Mouse (Mus musculus): Measurements from ENCODE around the gene Polr1b. TPM values are rescaled to one million over a fixed set of nuclear protein-coding genes. Genes with fewer than 3 reads are reported as not detected.

Polr1b gene
- total RNA-seq (2021): 10 to 100 TPM; 23.5 to 27.7 TPM
- long read RNA-seq, experiment 1, transcript Polr1b-202 (15 exons, 3,998 nt): major isoform, 14 of 21 reads
- long read RNA-seq, experiment 1, partial matches to known transcripts: 1 of 21 reads
- long read RNA-seq, experiment 1, other reads (novel, unspliced or antisense): 6 of 21 reads
- long read RNA-seq, experiment 2, transcript Polr1b-202 (15 exons, 3,998 nt): major isoform, 13 of 17 reads
- long read RNA-seq, experiment 2, partial matches to known transcripts: 0 of 17 reads
- long read RNA-seq, experiment 2, other reads (novel, unspliced or antisense): 4 of 17 reads

GRCm38 (mm10) chr2:129100784-129101310 is at the start of gene Polr1b:
Gene Polr1b, plus strand, starts transcription at chr2:129100995.
- Histone ChIP-seq H3K4me3 (peak within 1 kb of the TSS; percentile 87), H3K27ac (peak within 1 kb of the TSS; percentile 61; the same call in 1 of the 2 replicates)
- no peak for TF ChIP-seq CTCF (IDR thresholded peaks at IDR 0.05)
- DNase-seq (ENCODE audit: extremely low spot score in 1 of 2, low spot score in 2 of 2): peak; percentile 87 to 91
- intact Hi-C loops (cut with DNase I): loop anchor here (1.0 kb wide), 1 partner anchor 28 kb away; the partner anchor contains the start of gene Chchd5

GRCm38 (mm10) chr2:129052451-129052983 is 48.3 kb upstream of the Polr1b start:
- no peak overlapping the region for H3K27ac ChIP-seq
- no peak overlapping the region for H3K4me3 ChIP-seq
- intact Hi-C loops (cut with DNase I): no loop called here
- no peak for TF ChIP-seq CTCF (IDR thresholded peaks at IDR 0.05)
- DNase-seq (ENCODE audit: extremely low spot score in 1 of 2, low spot score in 2 of 2): no peak

GRCm38 (mm10) chr2:129055741-129056140 is 45.1 kb upstream of the Polr1b start:
- intact Hi-C loops (cut with DNase I): no loop called here
- no peak for DNase-seq (ENCODE audit: extremely low spot score in 1 of 2, low spot score in 2 of 2)
- Histone ChIP-seq H3K27ac (no peak overlapping the region), H3K4me3 (no peak overlapping the region)
- no peak for TF ChIP-seq CTCF (IDR thresholded peaks at IDR 0.05)

GRCm38 (mm10) chr2:129056597-129056996 is 44.2 kb upstream of the Polr1b start:
- DNase-seq (ENCODE audit: extremely low spot score in 1 of 2, low spot score in 2 of 2): no peak
- intact Hi-C loops (cut with DNase I): no loop called here
- peak; percentile 56 for TF ChIP-seq CTCF (IDR thresholded peaks at IDR 0.05)
- Histone ChIP-seq H3K27ac (no peak overlapping the region), H3K4me3 (no peak overlapping the region)

DNA sequence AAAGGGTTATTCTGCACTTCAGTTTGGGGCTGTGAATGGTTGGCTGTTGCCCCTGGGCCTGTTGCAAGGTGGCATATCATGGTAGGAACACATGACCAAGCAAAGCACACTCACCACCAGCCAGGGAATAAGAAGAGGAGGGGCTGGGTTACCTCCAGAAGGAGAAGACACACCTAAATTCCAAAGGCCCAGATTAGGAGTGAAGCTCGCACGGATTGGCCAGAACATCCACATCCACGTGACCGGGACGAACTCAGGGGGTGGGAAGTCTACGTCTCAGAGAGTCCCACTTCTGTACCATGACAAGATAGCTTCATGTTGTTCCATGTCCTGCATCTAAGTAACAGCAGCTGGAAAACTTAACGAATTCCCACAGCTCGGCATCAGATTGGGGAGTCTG is 43.5 kb upstream of the Polr1b start:
- no peak for TF ChIP-seq CTCF (IDR thresholded peaks at IDR 0.05)
- Histone ChIP-seq H3K4me3 (no peak overlapping the region), H3K27ac (no peak overlapping the region)
- no peak for DNase-seq (ENCODE audit: extremely low spot score in 1 of 2, low spot score in 2 of 2)
- intact Hi-C loops (cut with DNase I): no loop called here

DNA sequence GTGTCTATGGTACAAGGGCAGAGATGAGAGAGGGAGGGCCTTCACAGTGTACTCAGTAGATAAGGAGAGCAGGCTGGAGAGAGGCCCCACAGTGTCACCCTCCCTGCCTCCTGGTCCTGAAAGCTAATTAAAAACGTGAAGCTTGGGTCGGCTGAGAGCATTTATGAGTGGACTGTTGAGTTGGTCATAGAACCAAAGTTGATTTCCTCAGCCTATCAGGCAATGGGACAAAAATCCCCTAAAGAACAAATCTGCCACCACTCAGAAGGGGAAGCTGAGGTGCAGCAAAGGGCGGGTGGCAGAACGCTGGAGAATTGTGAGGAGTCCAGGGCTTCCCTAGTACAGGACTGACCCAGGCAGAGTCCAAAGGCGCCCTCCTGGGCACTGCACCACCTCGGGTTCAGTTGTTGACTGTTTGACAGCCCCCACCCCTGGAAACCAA is 42.9 kb upstream of the Polr1b start:
- intact Hi-C loops (cut with DNase I): no loop called here
- H3K4me3 ChIP-seq: no peak overlapping the region
- DNase-seq (ENCODE audit: extremely low spot score in 1 of 2, low spot score in 2 of 2): no peak
- no peak for TF ChIP-seq CTCF (IDR thresholded peaks at IDR 0.05)
- no peak overlapping the region for H3K27ac ChIP-seq

- intact Hi-C loops (cut with DNase I): no loop called here
- no peak for DNase-seq (ENCODE audit: extremely low spot score in 1 of 2, low spot score in 2 of 2)
- Histone ChIP-seq H3K27ac (no peak overlapping the region), H3K4me3 (no peak overlapping the region)
- TF ChIP-seq CTCF (IDR thresholded peaks at IDR 0.05): no peak
Observed at GRCm38 (mm10) chr2:129061456-129062059, 39.2 kb upstream of the Polr1b start.

GRCm38 (mm10) chr2:129065437-129066282 is 35.1 kb upstream of the Polr1b start, which contains the start of gene Ttl:
Gene Ttl, plus strand, starts transcription at chr2:129065942.
- peak within 1 kb of the TSS; percentile 91 for H3K27ac ChIP-seq
- no peak; the same call in 1 of the 2 replicates for TF ChIP-seq CTCF (IDR thresholded peaks at IDR 0.05)
- H3K4me3 ChIP-seq: peak within 1 kb of the TSS; percentile 93
- intact Hi-C loops (cut with DNase I): loop anchor here (2.0 to 5.0 kb wide), 3 partner anchors 19 to 118 kb away; partner anchors contain the start of genes Gm10762 and Zc3h6
- DNase-seq (ENCODE audit: extremely low spot score in 1 of 2, low spot score in 2 of 2): peak; percentile 76 to 82

DNA sequence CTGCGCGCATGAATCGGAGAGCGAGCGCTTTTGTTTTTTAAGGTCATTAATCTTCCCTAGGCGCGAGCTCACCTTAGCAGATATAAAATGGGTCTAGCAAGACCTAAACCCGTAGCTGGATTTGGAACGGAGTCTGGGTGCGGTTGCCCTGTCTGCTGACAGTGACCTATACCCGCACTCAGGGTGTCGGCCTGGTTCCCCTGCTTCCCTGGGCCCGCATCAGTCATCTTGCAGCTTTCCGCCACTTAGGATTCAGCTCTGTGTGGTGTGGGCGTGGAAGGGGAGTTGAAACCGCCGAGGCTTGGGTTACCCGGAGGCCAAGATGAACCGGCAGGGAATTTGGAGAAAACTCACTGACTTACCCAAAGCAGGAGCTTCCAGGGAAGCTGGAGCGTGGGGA is 34.5 kb upstream of the Polr1b start:
- Histone ChIP-seq H3K4me3 (peak overlapping the region; percentile 93), H3K27ac (peak overlapping the region; percentile 90)
- TF ChIP-seq CTCF (IDR thresholded peaks at IDR 0.05): no peak
- peak; percentile 57 to 61 for DNase-seq (ENCODE audit: extremely low spot score in 1 of 2, low spot score in 2 of 2)
- intact Hi-C loops (cut with DNase I): loop anchor here (2.0 to 5.0 kb wide), 3 partner anchors 18 to 119 kb away; partner anchors contain the start of genes Gm10762 and Zc3h6

DNA sequence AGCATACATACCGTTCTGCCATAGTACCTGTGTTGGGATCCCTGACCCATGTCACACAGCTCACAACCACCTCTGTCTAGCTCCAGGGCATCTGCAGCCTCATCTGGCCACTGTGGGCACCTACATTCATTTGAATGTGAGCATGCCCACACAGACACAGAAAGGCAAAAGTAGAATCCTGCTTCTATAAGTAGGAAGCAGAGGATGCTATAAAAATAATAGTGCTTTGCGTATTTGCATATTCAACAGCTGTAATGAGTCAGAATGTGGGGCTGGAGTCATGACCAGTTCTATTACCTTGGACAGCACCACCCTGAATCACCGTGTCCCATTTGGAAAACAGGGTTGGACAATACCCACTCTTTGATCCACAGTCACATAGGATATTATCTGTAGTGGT is 30.5 kb upstream of the Polr1b start:
- no peak for DNase-seq (ENCODE audit: extremely low spot score in 1 of 2, low spot score in 2 of 2)
- H3K27ac ChIP-seq: peak overlapping the region; percentile 7; the same call in 1 of the 2 replicates
- H3K4me3 ChIP-seq: no peak overlapping the region
- intact Hi-C loops (cut with DNase I): no loop called here
- TF ChIP-seq CTCF (IDR thresholded peaks at IDR 0.05): no peak

DNA sequence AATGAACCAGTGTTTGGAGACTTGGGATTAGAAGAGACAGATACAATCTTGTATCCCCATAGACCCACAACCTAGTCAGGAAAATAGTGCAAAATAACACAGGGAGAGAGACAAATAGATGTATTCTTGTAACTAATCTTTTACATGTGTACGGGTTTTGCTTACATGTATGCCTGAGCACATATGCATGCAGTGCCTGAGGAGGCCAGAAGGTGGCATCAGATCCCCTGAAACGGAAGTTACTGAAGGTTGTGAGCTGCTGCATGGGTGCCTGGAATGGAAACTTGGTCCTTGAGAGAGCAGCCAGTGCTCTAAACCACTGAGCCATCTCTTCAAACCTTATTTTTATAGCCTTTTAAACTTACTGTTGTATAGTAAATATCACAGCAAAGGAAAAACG is 22.5 kb upstream of the Polr1b start:
- intact Hi-C loops (cut with DNase I): no loop called here
- no peak for DNase-seq (ENCODE audit: extremely low spot score in 1 of 2, low spot score in 2 of 2)
- peak; percentile 48 for TF ChIP-seq CTCF (IDR thresholded peaks at IDR 0.05)
- H3K27ac ChIP-seq: no peak overlapping the region
- no peak overlapping the region for H3K4me3 ChIP-seq

All from left cerebral cortex, adult 2 months (tissue).